Mouse (Mus musculus): ENCODE measurements around the gene Hist1h2bm. TPM values are rescaled to one million over a fixed set of nuclear protein-coding genes. Genes with fewer than 3 reads are reported as not detected.
"Not testable (repeated sequence)": the region's sequence is repeated elsewhere in the genome, so short reads cannot be mapped to it uniquely, and the experiment has no call there.

Hist1h2bm gene
- polyA plus RNA-seq, 1 experiment from 2014 or later: 3.9 TPM

GRCm38 (mm10) chr13:21722993-21723836 lies 1.4 kb downstream of the Hist1h2bm start:
- DNase-seq (ENCODE audit: low spot score) (no peak), ATAC-seq (no peak)
- Histone ChIP-seq H3K9me3 (replicated peaks; ENCODE audit: control insufficient read depth, low read length) (no peaks in the 10 kb centered on the region), H3K36me3 (ENCODE audit: control insufficient read depth, insufficient read depth, low read length) (no peaks in the 10 kb centered on the region), H3K4me1 (ENCODE audit: control insufficient read depth, insufficient read depth, low read length) (peaks cover 27% of the 10 kb centered on the region), H3K9ac (ENCODE audit: low read length) (peak overlapping the region; percentile 66), H3K27ac (ENCODE audit: low read depth, low read length) (peak overlapping the region; percentile 88; the same call in 1 of the 2 replicates), H3K27me3 (replicated peaks; ENCODE audit: control insufficient read depth, insufficient read depth, low read length) (no peaks in the 10 kb centered on the region), H3K4me2 (ENCODE audit: low read length) (peak overlapping the region; percentile 56), H3K4me3 (ENCODE audit: low read depth, low read length) (no peak overlapping the region)
- WGBS: 20% methylated on average over 5 of the region's 5 CpGs

- Histone ChIP-seq H3K9ac (ENCODE audit: low read length) (no peak overlapping the region), H3K4me3 (ENCODE audit: low read depth, low read length) (no peak overlapping the region), H3K36me3 (ENCODE audit: control insufficient read depth, insufficient read depth, low read length) (no peaks in the 10 kb centered on the region), H3K4me2 (ENCODE audit: low read length) (no peak overlapping the region), H3K4me1 (ENCODE audit: control insufficient read depth, insufficient read depth, low read length) (peaks cover 7% of the 10 kb centered on the region; the same call in 1 of the 2 replicates), H3K27ac (ENCODE audit: low read depth, low read length) (peak overlapping the region; percentile 27; the same call in 1 of the 2 replicates), H3K9me3 (replicated peaks; ENCODE audit: control insufficient read depth, low read length) (no peaks in the 10 kb centered on the region), H3K27me3 (replicated peaks; ENCODE audit: control insufficient read depth, insufficient read depth, low read length) (no peaks in the 10 kb centered on the region)
- ATAC-seq (peak; percentile 75), DNase-seq (ENCODE audit: low spot score) (peak; percentile 66)
- WGBS: 28% methylated on average over 11 of the region's 11 CpGs
These were observed 6.2 kb downstream of the Hist1h2bm start for GRCm38 (mm10) chr13:21727948-21728572.

GRCm38 (mm10) chr13:21729544-21729943 lies 7.7 kb downstream of the Hist1h2bm start:
- no peak for DNase-seq (ENCODE audit: low spot score)
- Histone ChIP-seq H3K9me3 (replicated peaks; ENCODE audit: control insufficient read depth, low read length) (no peaks in the 10 kb centered on the region), H3K36me3 (ENCODE audit: control insufficient read depth, insufficient read depth, low read length) (no peaks in the 10 kb centered on the region), H3K9ac (ENCODE audit: low read length) (no peak overlapping the region), H3K27me3 (replicated peaks; ENCODE audit: control insufficient read depth, insufficient read depth, low read length) (no peaks in the 10 kb centered on the region), H3K4me1 (ENCODE audit: control insufficient read depth, insufficient read depth, low read length) (peaks cover 7% of the 10 kb centered on the region; the same call in 1 of the 2 replicates), H3K4me3 (ENCODE audit: low read depth, low read length) (no peak overlapping the region), H3K4me2 (ENCODE audit: low read length) (no peak overlapping the region), H3K27ac (ENCODE audit: low read depth, low read length) (no peak overlapping the region)
- 69% methylated on average over 1 of the region's 1 CpGs for WGBS
- ATAC-seq: no peak

- Histone ChIP-seq H3K27ac (ENCODE audit: low read depth, low read length) (peak overlapping the region; percentile 97), H3K27me3 (replicated peaks; ENCODE audit: control insufficient read depth, insufficient read depth, low read length) (no peaks in the 10 kb centered on the region), H3K9ac (ENCODE audit: low read length) (no peak overlapping the region), H3K4me3 (ENCODE audit: low read depth, low read length) (no peak overlapping the region), H3K9me3 (replicated peaks; ENCODE audit: control insufficient read depth, low read length) (no peaks in the 10 kb centered on the region), H3K4me2 (ENCODE audit: low read length) (no peak overlapping the region), H3K4me1 (ENCODE audit: control insufficient read depth, insufficient read depth, low read length) (peaks cover 11% of the 10 kb centered on the region), H3K36me3 (ENCODE audit: control insufficient read depth, insufficient read depth, low read length) (no peaks in the 10 kb centered on the region)
- WGBS: 66% methylated on average over 5 of the region's 5 CpGs
- no peak; the same call in 1 of the 2 replicates for ATAC-seq
- no peak for DNase-seq (ENCODE audit: low spot score)
These were observed 11.6 kb downstream of the Hist1h2bm start for GRCm38 (mm10) chr13:21733466-21733865.

- peak overlapping the region; percentile 97 for H3K27ac ChIP-seq (ENCODE audit: low read depth, low read length)
- no peaks in the 10 kb centered on the region for H3K27me3 ChIP-seq (replicated peaks; ENCODE audit: control insufficient read depth, insufficient read depth, low read length)
- no peaks in the 10 kb centered on the region for H3K9me3 ChIP-seq (replicated peaks; ENCODE audit: control insufficient read depth, low read length)
- peak overlapping the region; percentile 76 for H3K9ac ChIP-seq (ENCODE audit: low read length)
- no peaks in the 10 kb centered on the region for H3K36me3 ChIP-seq (ENCODE audit: control insufficient read depth, insufficient read depth, low read length)
- H3K4me1 ChIP-seq (ENCODE audit: control insufficient read depth, insufficient read depth, low read length): peaks cover 11% of the 10 kb centered on the region
- DNase-seq (ENCODE audit: low spot score): peak; percentile 97
- peak overlapping the region; percentile 48 for H3K4me3 ChIP-seq (ENCODE audit: low read depth, low read length)
- peak; percentile 76 for ATAC-seq
- peak overlapping the region; percentile 68 for H3K4me2 ChIP-seq (ENCODE audit: low read length)
- under 1% methylated on average over 21 of the region's 21 CpGs for WGBS
These were observed 12.4 kb downstream of the Hist1h2bm start for GRCm38 (mm10) chr13:21734010-21734905.

- Histone ChIP-seq H3K27ac (ENCODE audit: low read depth, low read length) (peak within 1 kb of the TSS; percentile 97), H3K9ac (ENCODE audit: low read length) (peak within 1 kb of the TSS; percentile 76), H3K4me3 (ENCODE audit: low read depth, low read length) (peak within 1 kb of the TSS; percentile 48), H3K4me1 (ENCODE audit: control insufficient read depth, insufficient read depth, low read length) (peaks cover 11% of the 10 kb centered on the region), H3K4me2 (ENCODE audit: low read length) (peak within 1 kb of the TSS; percentile 68)
- H3K27me3 ChIP-seq (replicated peaks; ENCODE audit: control insufficient read depth, insufficient read depth, low read length); H3K36me3 ChIP-seq (ENCODE audit: control insufficient read depth, insufficient read depth, low read length); H3K9me3 ChIP-seq (replicated peaks; ENCODE audit: control insufficient read depth, low read length): not testable (repeated sequence)
- WGBS: 0% methylated on average over 37 of the region's 56 CpGs
- peak; percentile 95 for DNase-seq (ENCODE audit: low spot score)
- ATAC-seq: peak; percentile 92
These were observed 13.3 kb downstream of the Hist1h2bm start, which contains the start of gene Hist1h4j for GRCm38 (mm10) chr13:21734906-21735767. TSS of gene Hist1h4j (plus strand) at chr13:21735064.

GRCm38 (mm10) chr13:21745006-21745405 lies 23.2 kb downstream of the Hist1h2bm start:
- Histone ChIP-seq H3K4me2 (ENCODE audit: low read length) (no peak overlapping the region), H3K4me3 (ENCODE audit: low read depth, low read length) (no peak overlapping the region), H3K4me1 (ENCODE audit: control insufficient read depth, insufficient read depth, low read length) (peaks cover 17% of the 10 kb centered on the region), H3K27me3 (replicated peaks; ENCODE audit: control insufficient read depth, insufficient read depth, low read length) (no peaks in the 10 kb centered on the region), H3K9ac (ENCODE audit: low read length) (no peak overlapping the region), H3K9me3 (replicated peaks; ENCODE audit: control insufficient read depth, low read length) (no peaks in the 10 kb centered on the region), H3K27ac (ENCODE audit: low read depth, low read length) (no peak overlapping the region), H3K36me3 (ENCODE audit: control insufficient read depth, insufficient read depth, low read length) (no peaks in the 10 kb centered on the region)
- DNase-seq (ENCODE audit: low spot score) (no peak), ATAC-seq (no peak)
- WGBS: 96% methylated on average over 1 of the region's 1 CpGs
